Mouse (Mus musculus) lung, adult 2 months (tissue): ENCODE results near the gene Necab2. TPM values are rescaled to one million over a fixed set of nuclear protein-coding genes. Genes with fewer than 3 reads are reported as not detected.

Source experiments
- DNase-seq: peaks from one replicate; pipeline ENCODE4 v3.0.0; 2022
- H3K4me1 ChIP-seq: fragments of 200-500 bp; 2 replicates; pipeline ENCODE4 v1.6.1; 2011; ENCODE audit warnings: low read length; ENCODE audit not compliant: control insufficient read depth, insufficient read depth
- H3K4me3 ChIP-seq: fragments of 200-500 bp; replicated peaks from 2 replicates; pipeline ENCODE3; 2011; ENCODE audit warnings: low read depth, mild to moderate bottlenecking, control low read depth, low read length; ENCODE audit errors: extremely low read depth
- CTCF ChIP-seq: fragments of 200-500 bp; IDR thresholded peaks from 2 replicates; pipeline ENCODE4 v1.5.1; 2011; ENCODE audit warnings: mild to moderate bottlenecking, low read length, control low read depth; ENCODE audit not compliant: insufficient read depth
- POLR2A ChIP-seq: fragments of 200-500 bp; IDR thresholded peaks from 2 replicates; pipeline ENCODE4 v1.6.1; 2011; ENCODE audit warnings: low read depth, mild to moderate bottlenecking, control low read depth, low read length, borderline replicate concordance; ENCODE audit errors: extremely low read depth
- WGBS: fragments of 180-500 bp; shearing (Covaris S2); methylation state at CpG from one replicate; pipeline ENCODE4 v1.1.7; 2018; 5-methylcytosine and 5-hydroxymethylcytosine counted together
- polyA plus RNA-seq: library from polyadenylated mRNA; depleted of rRNA; stranded (reverse); fragments of >200 nt; gene quantifications from 2 replicates; pipeline ENCODE4 v1.2.3, GENCODE M21; 2012; rRNA removed

Necab2 gene
- 0.63 and 1.0 TPM in 2 replicates for polyA plus RNA-seq

DNA sequence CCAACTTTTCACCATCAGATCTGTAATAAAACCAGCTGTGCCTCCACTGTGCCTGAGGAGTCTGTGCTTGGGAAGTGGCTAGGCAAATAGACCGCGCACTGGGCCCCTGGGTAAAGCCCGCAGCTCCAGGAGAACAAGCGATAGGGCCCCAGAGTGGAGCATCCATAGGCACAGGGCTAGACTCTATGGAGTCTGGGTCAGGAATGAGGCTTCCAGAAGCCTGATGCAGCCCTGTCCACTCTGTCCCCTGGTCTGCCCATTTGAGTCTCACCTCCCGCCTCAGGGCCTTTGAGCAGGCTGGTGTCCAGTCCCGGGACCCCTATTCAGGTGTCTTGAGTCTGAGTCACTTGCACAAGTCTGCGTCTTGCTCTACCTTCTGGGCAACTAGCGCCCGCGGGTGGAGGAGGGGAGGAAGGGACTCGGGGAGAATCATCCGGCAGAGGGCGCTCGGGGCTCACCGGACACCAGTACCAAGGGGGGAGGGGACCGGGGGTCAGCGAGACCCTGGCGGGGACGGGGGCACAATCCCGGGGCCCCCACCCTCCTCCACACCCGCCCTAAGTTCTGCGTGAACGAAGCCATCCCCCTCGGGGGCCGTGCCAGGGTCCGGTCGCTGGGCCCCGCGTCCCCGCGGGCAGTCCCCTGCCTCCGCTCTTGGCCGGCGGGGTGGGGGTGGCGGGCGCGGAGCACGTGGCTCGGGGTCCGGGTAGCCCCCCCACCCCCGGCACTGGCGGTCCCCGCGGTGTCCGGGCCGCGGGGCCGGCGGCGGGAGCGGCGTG is at the start of gene Necab2:
Necab2 (plus strand) TSS at position 509 of the 779 bp plus-strand sequence.
- no peak for TF ChIP-seq POLR2A
- TF ChIP-seq CTCF = peak; percentile 39

DNA sequence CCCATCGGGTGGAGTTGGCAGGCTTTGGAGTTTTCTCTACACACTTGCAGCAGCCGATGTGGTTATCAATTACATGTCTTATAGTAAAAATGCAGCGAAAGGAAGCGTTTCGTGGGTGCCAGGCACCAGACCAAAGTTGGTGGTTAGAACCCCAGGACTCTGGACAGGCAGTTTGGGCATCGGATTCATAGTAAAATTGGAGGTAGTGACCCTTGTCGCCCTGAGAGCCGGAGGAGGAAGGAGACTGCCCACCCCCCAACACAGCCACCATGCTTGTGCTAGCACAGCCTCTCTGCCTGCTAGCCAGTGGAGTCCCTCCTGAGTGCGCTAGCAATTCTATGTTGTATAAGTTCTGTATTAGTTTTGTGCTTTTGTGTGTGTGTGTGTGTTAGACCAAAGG is 48.0 kb upstream of the Necab2 start:
- TF ChIP-seq POLR2A (no peak), CTCF (no peak)
- Histone ChIP-seq H3K4me1 (peaks cover 8% of the 10 kb centered on the region), H3K4me3 (no peak overlapping the region)
- no peak for DNase-seq
- 85% methylated on average over 9 of the region's 9 CpGs for WGBS

More for the DNA sequence above, at the start of gene Necab2:
- Histone ChIP-seq H3K4me3 (no peak within 1 kb of the TSS), H3K4me1 (peaks cover 4% of the 10 kb centered on the region; the same call in 1 of the 2 replicates)
- WGBS = 5% methylated on average over 48 of the region's 52 CpGs
- peak; percentile 75 for DNase-seq

DNA sequence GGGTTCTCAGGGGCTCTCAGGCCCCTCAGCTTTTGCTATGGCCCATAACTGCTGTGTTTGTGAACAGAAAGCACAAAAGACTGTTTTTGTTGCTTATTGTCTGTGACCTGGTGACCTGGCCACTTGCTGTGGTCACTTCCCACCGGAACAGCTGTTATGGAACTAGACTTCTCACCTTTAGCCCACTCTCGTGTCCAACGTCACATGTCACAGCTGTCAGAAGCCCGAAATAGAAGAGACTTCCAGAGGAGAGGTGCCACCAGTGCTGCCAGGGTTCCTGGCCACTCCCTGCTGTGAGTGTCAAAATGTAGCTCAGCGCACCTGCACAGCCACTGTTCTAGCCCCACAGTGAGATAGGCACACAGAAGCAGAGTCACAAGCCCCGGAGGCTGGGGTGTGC is 47.3 kb upstream of the Necab2 start:
- no peak for DNase-seq
- WGBS = 70% methylated on average over 6 of the region's 6 CpGs
- H3K4me3 ChIP-seq = no peak overlapping the region
- TF ChIP-seq POLR2A = no peak
- no peak for TF ChIP-seq CTCF
- H3K4me1 ChIP-seq = peaks cover 8% of the 10 kb centered on the region

DNA sequence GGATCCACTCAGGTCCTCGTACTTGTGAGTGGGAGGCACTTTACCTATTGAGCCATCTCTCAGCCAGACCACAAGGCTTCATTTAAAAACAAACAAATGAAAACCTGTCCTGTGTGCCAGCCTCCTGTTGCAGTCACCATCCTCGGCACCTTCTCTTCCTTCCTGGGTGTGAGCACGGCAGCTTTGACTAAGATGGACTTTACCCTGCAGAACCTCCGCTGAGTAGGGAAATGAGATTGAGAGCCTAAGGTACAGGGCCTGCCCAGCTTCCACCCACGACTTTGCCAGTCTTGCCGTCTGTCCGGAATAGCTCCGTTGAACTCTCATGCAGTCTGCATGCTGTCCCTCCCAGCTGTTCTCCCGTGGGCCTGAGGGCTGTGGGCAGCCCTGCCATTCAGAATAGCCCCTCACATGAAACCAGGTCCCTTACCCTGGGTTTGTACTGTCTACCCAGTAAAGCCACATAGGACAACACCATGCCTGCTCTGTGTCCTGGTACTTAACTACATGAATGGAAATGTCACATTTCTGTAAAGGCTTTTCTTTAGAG is 46.3 kb upstream of the Necab2 start:
- DNase-seq = no peak
- TF ChIP-seq CTCF = no peak
- no peak for TF ChIP-seq POLR2A
- Histone ChIP-seq H3K4me1 (peaks cover 8% of the 10 kb centered on the region), H3K4me3 (no peak overlapping the region)
- WGBS = 74% methylated on average over 9 of the region's 9 CpGs

DNA sequence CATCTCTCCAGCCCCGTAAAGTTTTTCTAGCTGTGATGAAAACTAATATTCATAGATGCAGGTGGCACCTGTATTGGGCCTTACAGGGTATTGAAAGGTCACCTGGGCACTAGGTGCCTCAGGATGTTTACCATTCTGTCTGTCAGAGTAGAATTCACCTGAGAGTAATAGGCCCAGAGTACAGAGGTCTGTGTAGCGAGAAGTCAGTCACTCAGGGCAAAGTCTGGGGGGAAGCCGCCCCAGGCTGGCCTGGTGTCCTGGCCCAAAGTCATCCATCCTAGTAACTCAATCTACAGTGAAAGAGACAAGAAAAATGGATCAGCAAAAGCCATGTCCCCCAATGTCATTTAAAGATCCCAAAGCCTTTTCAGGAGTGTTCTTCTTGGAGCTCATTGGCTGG is 45.6 kb upstream of the Necab2 start:
- no peak for DNase-seq
- 86% methylated on average over 3 of the region's 3 CpGs for WGBS
- Histone ChIP-seq H3K4me3 (no peak overlapping the region), H3K4me1 (peaks cover 2% of the 10 kb centered on the region)
- TF ChIP-seq POLR2A (no peak), CTCF (no peak)

DNA sequence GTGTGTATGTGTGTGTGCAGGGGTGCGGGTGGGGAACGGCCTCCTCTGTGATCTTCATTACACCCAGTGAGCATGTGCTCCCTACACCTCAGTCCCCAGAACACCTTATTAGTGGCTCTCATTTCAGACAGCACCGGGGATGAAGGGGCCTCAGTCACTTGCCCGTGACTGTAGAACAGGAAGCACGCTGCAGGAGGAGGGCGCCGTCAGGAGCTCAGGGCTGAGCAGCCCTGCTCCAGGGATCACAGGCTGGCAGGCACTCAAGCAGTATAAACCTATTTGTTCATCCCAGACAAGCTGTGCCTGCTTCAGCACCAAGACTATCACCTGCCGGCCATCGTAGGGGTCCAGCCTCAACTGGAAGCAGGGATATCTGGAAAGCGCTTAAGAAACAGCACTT is 42.6 kb upstream of the Necab2 start:
- no peak for TF ChIP-seq POLR2A
- no peak for TF ChIP-seq CTCF
- H3K4me1 ChIP-seq = no peaks in the 10 kb centered on the region
- no peak for DNase-seq
- 73% methylated on average over 10 of the region's 10 CpGs for WGBS
- H3K4me3 ChIP-seq = no peak overlapping the region

DNA sequence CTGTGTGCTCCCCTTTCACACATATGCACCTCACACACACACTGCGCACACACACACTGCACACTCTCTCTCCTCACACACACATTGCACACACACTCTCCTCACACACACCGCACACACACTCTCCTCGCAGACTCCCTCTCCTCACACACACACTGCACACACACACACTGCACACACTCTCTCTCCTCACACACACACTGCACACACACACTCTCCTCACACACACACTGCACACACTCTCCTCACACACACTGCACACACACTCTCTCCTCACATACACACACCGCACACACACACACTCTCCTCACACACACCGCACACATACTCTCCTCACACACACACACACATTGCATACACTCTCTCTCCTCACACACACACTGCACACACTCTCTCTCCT is 41.9 kb upstream of the Necab2 start:
- 90% methylated on average over 5 of the region's 5 CpGs for WGBS

DNA sequence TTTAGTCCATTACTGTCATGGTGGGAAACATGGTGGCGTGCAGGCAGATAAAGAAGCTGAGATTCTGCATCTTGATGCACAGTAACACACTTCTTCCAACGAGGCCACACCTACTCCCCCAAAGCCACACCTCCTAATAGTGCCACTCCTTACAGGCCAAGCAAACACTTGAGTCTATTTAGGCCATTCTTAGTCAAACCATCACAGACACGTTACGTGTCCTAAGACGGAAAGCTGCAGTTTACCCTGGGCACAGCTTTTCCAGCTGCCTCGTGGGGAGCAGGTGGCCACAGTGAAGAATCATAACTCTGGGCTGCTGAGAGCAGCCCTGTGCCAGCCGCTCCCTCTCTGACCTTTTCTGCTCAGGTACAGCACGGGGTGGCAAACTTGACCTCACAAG is 38.2 kb upstream of the Necab2 start:
- 64% methylated on average over 8 of the region's 8 CpGs for WGBS
- DNase-seq = no peak

More for the DNA sequence above, 41.9 kb upstream of the Necab2 start:
- TF ChIP-seq CTCF = no peak
- TF ChIP-seq POLR2A = no peak
- H3K4me3 ChIP-seq = no peak overlapping the region
- DNase-seq = no peak
- no peaks in the 10 kb centered on the region for H3K4me1 ChIP-seq

DNA sequence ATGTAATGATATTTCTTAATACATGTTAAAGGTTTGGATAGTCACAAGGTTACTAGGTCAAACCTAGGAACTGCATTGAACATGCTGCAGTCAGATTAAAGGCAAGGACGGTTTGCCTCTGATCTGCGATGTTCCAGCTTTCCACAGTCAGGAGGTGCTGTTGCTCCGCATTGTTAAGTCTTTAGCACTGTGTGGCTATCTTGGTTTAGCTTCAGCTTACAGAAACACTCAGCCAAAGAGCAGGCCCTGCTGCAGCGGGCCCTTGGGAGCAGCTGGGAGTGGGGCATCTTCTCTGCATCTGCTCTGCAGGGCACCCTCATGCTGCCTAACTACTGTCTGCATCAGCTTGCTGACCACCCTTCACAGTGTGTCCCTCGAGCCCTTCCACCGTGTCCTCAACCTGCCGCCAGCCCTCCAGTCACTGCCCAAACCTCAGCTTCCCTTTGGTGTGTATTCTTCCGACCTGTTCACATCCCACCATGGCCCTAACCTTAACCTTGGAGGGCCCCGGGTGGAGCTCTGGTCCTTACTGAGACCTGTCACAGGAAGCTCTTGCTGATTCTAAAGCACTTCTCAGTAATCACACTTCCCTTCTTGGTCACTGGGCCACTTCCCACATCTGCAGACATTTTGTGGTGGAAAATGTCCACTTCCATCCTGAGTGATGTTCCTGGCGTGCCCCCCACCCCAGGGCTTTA is 34.3 kb upstream of the Necab2 start:
- WGBS = 56% methylated on average over 10 of the region's 10 CpGs
- no peak overlapping the region for H3K4me3 ChIP-seq
- peaks cover 3% of the 10 kb centered on the region; the same call in 1 of the 2 replicates for H3K4me1 ChIP-seq
- DNase-seq = no peak
- TF ChIP-seq POLR2A (no peak), CTCF (0 out of 2 replicates have a peak, but pooled peaks have one; percentile 0)

More for the DNA sequence above, 38.2 kb upstream of the Necab2 start:
- TF ChIP-seq CTCF = no peak
- no peak for TF ChIP-seq POLR2A
- H3K4me3 ChIP-seq = no peak overlapping the region
- H3K4me1 ChIP-seq = peaks cover 3% of the 10 kb centered on the region; the same call in 1 of the 2 replicates
